Mouse (Mus musculus) adrenal gland, postnatal 14 days (tissue): Measurements from ENCODE around the gene Gemin7. TPM values are rescaled to one million over a fixed set of nuclear protein-coding genes. Genes with fewer than 3 reads are reported as not detected.
A peak's percentile ranks its signal among the peaks of the same experiment; 100 is the strongest.

Experiments used
- DNase-seq: peaks from one replicate; pipeline ENCODE4 v3.0.0; 2021; ENCODE audit warnings: mixed read lengths
- total RNA-seq: library from RNA; stranded (reverse); gene quantifications from 2 replicates; pipeline ENCODE4 v1.2.3, GENCODE M21; 2021

Gemin7 gene
- total RNA-seq, 1 experiment from 2014 or later = 65.4 TPM

GRCm38 (mm10) chr7:19547344-19547969, 29.9 kb downstream of the Gemin7 start:
- no peak for DNase-seq

DNA sequence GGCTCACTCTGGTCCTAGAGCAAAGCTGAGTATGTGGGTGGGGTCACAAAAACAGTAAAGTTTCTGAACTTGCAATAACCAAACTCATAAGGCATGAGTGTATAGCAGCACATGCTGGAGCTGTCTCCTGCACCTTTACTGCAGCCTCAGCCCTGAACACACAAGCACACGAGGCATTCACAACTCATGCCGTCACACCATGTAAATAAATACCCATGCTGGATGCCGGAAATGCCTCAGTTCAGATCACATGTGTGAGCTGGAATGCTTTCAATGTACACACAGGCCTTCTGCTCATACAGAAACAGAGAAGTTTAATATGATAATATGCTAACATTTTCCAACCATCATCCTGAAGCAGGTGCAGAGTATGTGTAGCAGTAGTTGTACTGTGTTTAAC, 31.4 kb downstream of the Gemin7 start:
- no peak for DNase-seq

DNA sequence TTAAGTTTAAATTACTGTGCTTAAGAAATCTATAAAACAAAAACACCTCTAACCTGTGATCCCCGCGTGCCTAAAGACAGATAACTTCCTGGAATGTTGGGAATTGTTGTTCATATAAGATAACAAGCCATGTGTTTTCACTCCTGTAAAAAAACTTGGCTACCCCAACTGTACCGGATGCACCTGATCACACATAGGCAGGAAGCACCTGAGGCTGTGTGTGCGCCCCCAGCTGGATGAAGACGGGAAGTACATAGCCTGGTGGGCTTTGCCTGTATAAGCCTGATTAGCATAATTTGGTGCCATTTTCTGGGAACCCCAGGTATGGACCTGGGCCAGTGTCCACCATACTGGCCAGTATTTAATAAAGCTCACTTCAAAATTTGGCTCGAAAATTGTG, 33.8 kb downstream of the Gemin7 start:
- no peak for DNase-seq

DNA sequence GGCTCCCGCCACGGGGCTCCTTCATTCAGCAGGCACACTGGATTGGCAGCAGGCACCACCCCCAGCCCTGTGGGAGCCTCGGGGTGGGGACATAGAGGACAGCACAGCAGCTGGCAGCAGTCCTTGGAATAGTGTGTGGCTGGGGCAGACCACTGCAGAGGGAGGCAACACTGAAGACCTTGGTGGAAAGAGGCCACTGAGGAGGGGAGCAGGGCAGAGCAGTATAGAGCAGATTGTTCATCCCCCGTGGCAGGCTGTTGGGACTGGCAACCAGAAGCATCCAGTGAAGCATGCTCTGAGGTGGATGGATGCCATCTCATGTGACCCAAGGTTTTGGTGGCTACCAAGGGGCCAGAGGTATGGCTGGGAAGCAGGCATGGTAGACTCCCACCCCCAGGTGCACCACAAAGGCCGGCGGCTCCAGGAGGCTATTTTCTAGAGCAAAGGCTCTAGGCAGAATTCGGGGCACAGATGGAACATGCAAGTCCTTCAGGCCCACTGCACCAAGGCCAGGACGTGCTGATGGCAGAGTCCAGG, 35.2 kb downstream of the Gemin7 start:
- DNase-seq = peak; percentile 71

DNA sequence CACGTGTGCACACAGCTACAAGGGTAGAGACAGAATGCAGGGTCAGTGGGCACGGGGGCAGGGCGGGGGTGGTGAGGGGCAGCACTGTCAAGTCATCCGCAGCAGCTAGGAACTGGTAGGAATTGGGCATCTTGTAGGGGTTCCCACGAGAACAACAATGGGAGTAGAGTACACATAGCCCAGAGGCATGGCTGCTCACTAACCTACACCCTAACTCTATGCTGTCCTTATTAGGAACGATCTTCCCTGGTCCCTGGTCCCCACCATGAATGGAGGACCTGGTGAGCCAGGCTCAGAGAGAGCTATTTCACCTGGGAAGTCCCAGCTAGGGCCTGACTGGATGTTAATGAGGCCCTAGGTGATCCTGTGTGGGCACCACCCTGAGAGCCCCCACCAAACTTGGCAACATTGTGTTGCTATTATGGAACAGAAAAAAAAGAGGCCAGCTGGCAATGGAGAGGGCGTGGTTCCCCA, 35.7 kb downstream of the Gemin7 start:
- no peak for DNase-seq

DNA sequence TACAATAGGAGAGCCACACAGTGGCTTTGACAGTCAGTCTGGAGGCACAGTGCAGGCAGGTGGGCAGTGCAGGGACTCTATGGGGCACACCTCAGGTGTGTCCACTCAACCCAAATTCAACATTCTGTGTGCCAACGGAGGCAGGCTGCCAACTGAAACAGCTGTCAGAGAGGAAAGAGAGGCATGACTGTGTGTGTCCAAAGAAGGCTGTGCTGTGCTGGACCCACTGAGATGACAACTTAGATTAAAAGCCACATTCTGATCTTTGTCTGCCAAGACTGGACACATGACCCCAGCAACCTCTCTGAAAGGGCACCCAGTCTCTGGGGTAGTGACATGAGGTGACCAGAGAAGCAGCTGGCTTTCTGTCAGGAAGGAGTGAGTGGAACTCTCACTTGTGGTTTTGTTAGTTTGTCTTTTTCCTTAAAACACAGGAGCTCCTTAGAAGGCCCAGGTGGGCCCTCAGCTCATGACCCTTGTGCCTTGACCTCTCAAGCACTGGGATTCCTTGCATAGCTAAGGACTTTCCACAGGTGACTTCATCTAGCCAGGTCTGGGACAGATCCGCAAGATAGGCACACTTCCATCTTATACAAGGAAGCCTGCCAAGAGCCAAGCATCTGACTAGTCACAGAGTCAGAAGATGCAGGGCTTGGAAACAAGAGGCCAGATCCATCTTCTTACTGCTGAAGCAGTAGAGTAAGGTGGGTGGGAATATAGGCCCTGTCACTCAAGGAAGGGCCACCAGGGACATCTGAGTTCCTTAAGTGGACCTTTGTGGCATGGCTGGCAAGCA, 36.4 kb downstream of the Gemin7 start:
- no peak for DNase-seq

DNA sequence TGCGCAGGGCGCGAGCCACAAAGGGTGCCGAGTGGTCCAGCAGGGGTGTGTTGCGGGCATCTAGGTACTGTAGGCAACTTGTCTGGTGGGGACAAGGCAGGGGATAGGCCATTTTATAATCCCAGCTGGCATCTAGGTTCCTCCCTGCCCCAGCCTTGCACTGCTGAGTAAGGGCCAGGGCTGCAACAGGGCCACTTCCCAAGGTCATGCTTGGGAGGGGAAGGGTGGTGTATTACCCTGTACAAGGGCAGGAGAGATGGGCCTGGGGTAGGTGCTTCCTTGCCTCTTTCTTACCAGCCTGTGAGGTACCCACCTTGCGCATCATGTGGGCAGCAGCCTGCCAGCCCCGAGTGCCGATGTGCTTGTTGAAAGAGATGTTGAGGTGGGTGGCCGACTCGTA, 42.7 kb downstream of the Gemin7 start:
- no peak for DNase-seq

DNA sequence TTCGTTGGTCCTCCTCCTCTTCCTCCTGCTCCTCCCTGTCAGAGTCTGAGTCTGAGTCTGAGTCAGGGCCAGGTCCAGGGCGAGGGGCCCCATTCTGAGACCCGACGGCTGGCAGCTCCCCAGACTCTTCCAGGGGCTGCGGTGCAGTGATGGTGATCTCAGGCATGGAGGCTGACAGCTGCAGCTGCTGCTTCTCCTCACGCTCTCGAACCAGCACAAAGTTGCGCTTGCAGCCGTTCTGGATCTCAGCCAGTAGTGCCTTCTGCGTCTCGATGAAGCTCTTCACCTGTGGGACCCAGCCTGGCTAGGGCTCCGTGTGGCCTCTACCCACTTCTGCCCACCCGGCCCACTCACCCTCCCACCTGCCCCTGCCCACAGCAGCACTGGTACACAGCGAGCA, 45.2 kb downstream of the Gemin7 start:
- no peak for DNase-seq

DNA sequence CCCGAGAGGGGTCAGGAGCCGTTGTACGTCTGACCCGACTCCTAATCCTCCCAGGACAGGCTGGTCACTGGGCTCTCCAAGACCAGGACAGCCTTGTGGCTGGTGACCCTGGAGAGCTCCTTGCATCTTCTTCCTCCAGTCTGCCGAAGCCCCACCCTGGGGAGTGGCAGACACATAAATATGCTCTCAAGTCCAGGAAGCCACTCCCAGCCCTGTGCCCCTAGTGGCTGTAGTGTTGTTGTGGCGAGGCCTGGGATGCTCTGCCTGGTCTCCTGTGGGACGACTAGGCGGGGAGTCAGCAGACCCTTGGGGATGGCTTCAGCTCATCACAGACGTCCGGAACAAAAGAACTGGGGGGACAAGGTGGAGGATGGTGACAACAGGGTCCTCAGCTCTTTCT, 46.3 kb downstream of the Gemin7 start:
- DNase-seq = no peak

GRCm38 (mm10) chr7:19525105-19525481, 52.3 kb downstream of the Gemin7 start:
- no peak for DNase-seq

GRCm38 (mm10) chr7:19524420-19525104, 52.8 kb downstream of the Gemin7 start:
- DNase-seq = no peak

GRCm38 (mm10) chr7:19523757-19524419, 53.5 kb downstream of the Gemin7 start:
- peak; percentile 72 for DNase-seq

GRCm38 (mm10) chr7:19523017-19523756, 54.2 kb downstream of the Gemin7 start:
- peak; percentile 50 for DNase-seq

- DNase-seq = no peak
These were observed 57.4 kb downstream of the Gemin7 start for GRCm38 (mm10) chr7:19520032-19520431.

- peak; percentile 54 for DNase-seq
These were observed 59.6 kb downstream of the Gemin7 start, which contains the start of gene Nkpd1 for GRCm38 (mm10) chr7:19517652-19518365. Nkpd1 (plus strand) TSS chr7:19517838.

Other genes starting within 250 kb of the Gemin7 start
- gene Ercc1, start 232.8 kb downstream of the Gemin7 start, total RNA-seq = 37.1 and 46.7 TPM in 2 replicates
- gene Cd3eap, start 218.1 kb downstream of the Gemin7 start, total RNA-seq = 12.2 and 14.5 TPM in 2 replicates
- gene Ppp1r13l, start 217.8 kb downstream of the Gemin7 start, total RNA-seq = 7.3 and 8.3 TPM in 2 replicates
- gene Ercc2, start 195.6 kb downstream of the Gemin7 start, total RNA-seq = 28.2 and 30.2 TPM in 2 replicates
- gene Klc3, start 173.5 kb downstream of the Gemin7 start, total RNA-seq = 1.3 and 2.7 TPM in 2 replicates
- gene Ckm, start 172.8 kb downstream of the Gemin7 start, total RNA-seq = 0.74 and 0.79 TPM in 2 replicates
- gene Mark4, start 118.8 kb downstream of the Gemin7 start, total RNA-seq = 45.1 and 45.2 TPM in 2 replicates
- 21.8 and 22.0 TPM in 2 replicates for gene Exoc3l2, start 114.3 kb downstream of the Gemin7 start, total RNA-seq
- gene Bloc1s3, start 69.2 kb downstream of the Gemin7 start, total RNA-seq = 6.7 and 8.6 TPM in 2 replicates
- 69.4 and 71.2 TPM in 2 replicates for gene Trappc6a, start 69.2 kb downstream of the Gemin7 start, total RNA-seq
- gene Nkpd1, start 59.8 kb downstream of the Gemin7 start, total RNA-seq = 0.15 and 0.83 TPM in 2 replicates
- gene Ppp1r37, start 14.5 kb downstream of the Gemin7 start, total RNA-seq = 58.8 and 64.2 TPM in 2 replicates
- gene Zfp296, start 308 bp downstream of the Gemin7 start, total RNA-seq = 0.44 and 1.1 TPM in 2 replicates
- 36.9 and 52.2 TPM in 2 replicates for gene Clasrp, start 26.9 kb upstream of the Gemin7 start, total RNA-seq
- gene Relb, start 51.8 kb upstream of the Gemin7 start, total RNA-seq = 19.3 and 26.2 TPM in 2 replicates
- gene Clptm1, start 87.4 kb upstream of the Gemin7 start, total RNA-seq = 116 and 119 TPM in 2 replicates
- 53.4 TPM in 1 of 2 replicates, not detected in the other for gene Apoc2, start 100.3 kb upstream of the Gemin7 start, total RNA-seq
- 1.7 and 2.6 TPM in 2 replicates for gene Gm44805, start 103.8 kb upstream of the Gemin7 start, total RNA-seq
- 72.2 and 240 TPM in 2 replicates for gene Apoc4, start 103.9 kb upstream of the Gemin7 start, total RNA-seq
- 845 and 1,967 TPM in 2 replicates for gene Apoc1, start 115.1 kb upstream of the Gemin7 start, total RNA-seq
- 972 and 3,675 TPM in 2 replicates for gene Apoe, start 121.6 kb upstream of the Gemin7 start, total RNA-seq
- gene Tomm40, start 137.8 kb upstream of the Gemin7 start, total RNA-seq = 136 and 145 TPM in 2 replicates
- gene Nectin2, start 172.9 kb upstream of the Gemin7 start, total RNA-seq = 90.1 and 94.7 TPM in 2 replicates
- 59.8 and 70.8 TPM in 2 replicates for gene Bcam, start 193.4 kb upstream of the Gemin7 start, total RNA-seq
- gene Cblc, start 219.2 kb upstream of the Gemin7 start, total RNA-seq = 1.4 TPM in 1 of 2 replicates, not detected in the other
- gene Bcl3, start 245.2 kb upstream of the Gemin7 start, total RNA-seq = 26.6 and 36.9 TPM in 2 replicates